Mouse (Mus musculus): Measurements from ENCODE around the gene Abraxas2. TPM values are rescaled to one million over a fixed set of nuclear protein-coding genes. Genes with fewer than 3 reads are reported as not detected.
A peak's percentile ranks its signal among the peaks of the same experiment; 100 is the strongest.

Gene Abraxas2
- polyA plus RNA-seq, 1 experiment from 2014 or later: 27.1 TPM

- WGBS: 50% methylated on average over 4 of the region's 4 CpGs
- Histone ChIP-seq H3K4me3 (ENCODE audit: low read depth, low read length) (no peak overlapping the region), H3K4me2 (replicated peaks; ENCODE audit: low read depth) (no peak overlapping the region), H3K4me1 (replicated peaks; ENCODE audit: control insufficient read depth, insufficient read depth, low read length) (no peaks in the 10 kb centered on the region), H3K9ac (ENCODE audit: low read depth, low read length) (no peak overlapping the region), H3K27me3 (replicated peaks; ENCODE audit: control insufficient read depth, insufficient read depth, low read length) (no peaks in the 10 kb centered on the region), H3K9me3 (ENCODE audit: control insufficient read depth) (no peaks in the 10 kb centered on the region), H3K27ac (ENCODE audit: low read depth, low read length) (no peak overlapping the region), H3K36me3 (ENCODE audit: control insufficient read depth, insufficient read depth) (no peaks in the 10 kb centered on the region)
- no peak for ATAC-seq
- no peak for TF ChIP-seq CTCF (IDR thresholded peaks at IDR 0.05; ENCODE audit: low read depth)
These were observed 33.3 kb downstream of the Abraxas2 start for GRCm38 (mm10) chr7:132892311-132892661.

- WGBS: 70% methylated on average over 7 of the region's 7 CpGs
- no peak overlapping the region for H3K4me3 ChIP-seq (ENCODE audit: low read depth, low read length)
- no peak for ATAC-seq
- no peak overlapping the region for H3K27ac ChIP-seq (ENCODE audit: low read depth, low read length)
- no peak for TF ChIP-seq CTCF (IDR thresholded peaks at IDR 0.05; ENCODE audit: low read depth)
- H3K27me3 ChIP-seq (replicated peaks; ENCODE audit: control insufficient read depth, insufficient read depth, low read length): no peaks in the 10 kb centered on the region
- H3K4me2 ChIP-seq (replicated peaks; ENCODE audit: low read depth): no peak overlapping the region
- H3K9me3 ChIP-seq (ENCODE audit: control insufficient read depth): no peaks in the 10 kb centered on the region
- H3K9ac ChIP-seq (ENCODE audit: low read depth, low read length): no peak overlapping the region
- H3K4me1 ChIP-seq (replicated peaks; ENCODE audit: control insufficient read depth, insufficient read depth, low read length): no peaks in the 10 kb centered on the region
- H3K36me3 ChIP-seq (ENCODE audit: control insufficient read depth, insufficient read depth): no peaks in the 10 kb centered on the region
These were observed 33.8 kb downstream of the Abraxas2 start for GRCm38 (mm10) chr7:132892806-132893205.

- no peak overlapping the region for H3K9ac ChIP-seq (ENCODE audit: low read depth, low read length)
- no peak overlapping the region for H3K4me3 ChIP-seq (ENCODE audit: low read depth, low read length)
- H3K4me2 ChIP-seq (replicated peaks; ENCODE audit: low read depth): no peak overlapping the region
- H3K9me3 ChIP-seq (ENCODE audit: control insufficient read depth): no peaks in the 10 kb centered on the region
- H3K36me3 ChIP-seq (ENCODE audit: control insufficient read depth, insufficient read depth): no peaks in the 10 kb centered on the region
- no peak overlapping the region for H3K27ac ChIP-seq (ENCODE audit: low read depth, low read length)
- 87% methylated on average over 1 of the region's 1 CpGs for WGBS
- ATAC-seq: no peak
- H3K27me3 ChIP-seq (replicated peaks; ENCODE audit: control insufficient read depth, insufficient read depth, low read length): no peaks in the 10 kb centered on the region
- TF ChIP-seq CTCF (IDR thresholded peaks at IDR 0.05; ENCODE audit: low read depth): no peak
- no peaks in the 10 kb centered on the region for H3K4me1 ChIP-seq (replicated peaks; ENCODE audit: control insufficient read depth, insufficient read depth, low read length)
These were observed 34.3 kb downstream of the Abraxas2 start for GRCm38 (mm10) chr7:132893336-132893735.

GRCm38 (mm10) chr7:132894841-132895555, 36.0 kb downstream of the Abraxas2 start:
- H3K9me3 ChIP-seq (ENCODE audit: control insufficient read depth): no peaks in the 10 kb centered on the region
- no peaks in the 10 kb centered on the region for H3K36me3 ChIP-seq (ENCODE audit: control insufficient read depth, insufficient read depth)
- no peak overlapping the region for H3K27ac ChIP-seq (ENCODE audit: low read depth, low read length)
- no peak overlapping the region for H3K4me2 ChIP-seq (replicated peaks; ENCODE audit: low read depth)
- 60% methylated on average over 7 of the region's 7 CpGs for WGBS
- ATAC-seq: no peak
- H3K9ac ChIP-seq (ENCODE audit: low read depth, low read length): no peak overlapping the region
- H3K4me1 ChIP-seq (replicated peaks; ENCODE audit: control insufficient read depth, insufficient read depth, low read length): no peaks in the 10 kb centered on the region
- H3K4me3 ChIP-seq (ENCODE audit: low read depth, low read length): no peak overlapping the region
- no peaks in the 10 kb centered on the region for H3K27me3 ChIP-seq (replicated peaks; ENCODE audit: control insufficient read depth, insufficient read depth, low read length)
- TF ChIP-seq CTCF (IDR thresholded peaks at IDR 0.05; ENCODE audit: low read depth): no peak

GRCm38 (mm10) chr7:132896206-132896815, 37.3 kb downstream of the Abraxas2 start:
- 87% methylated on average over 9 of the region's 9 CpGs for WGBS
- TF ChIP-seq CTCF (IDR thresholded peaks at IDR 0.05; ENCODE audit: low read depth): no peak
- no peak for ATAC-seq
- Histone ChIP-seq H3K36me3 (ENCODE audit: control insufficient read depth, insufficient read depth) (no peaks in the 10 kb centered on the region), H3K9me3 (ENCODE audit: control insufficient read depth) (no peaks in the 10 kb centered on the region), H3K4me3 (ENCODE audit: low read depth, low read length) (no peak overlapping the region), H3K4me2 (replicated peaks; ENCODE audit: low read depth) (no peak overlapping the region), H3K4me1 (replicated peaks; ENCODE audit: control insufficient read depth, insufficient read depth, low read length) (no peaks in the 10 kb centered on the region), H3K27me3 (replicated peaks; ENCODE audit: control insufficient read depth, insufficient read depth, low read length) (no peaks in the 10 kb centered on the region), H3K9ac (ENCODE audit: low read depth, low read length) (no peak overlapping the region), H3K27ac (ENCODE audit: low read depth, low read length) (no peak overlapping the region)

GRCm38 (mm10) chr7:132897258-132897657, 38.2 kb downstream of the Abraxas2 start:
- no peaks in the 10 kb centered on the region for H3K4me1 ChIP-seq (replicated peaks; ENCODE audit: control insufficient read depth, insufficient read depth, low read length)
- TF ChIP-seq CTCF (IDR thresholded peaks at IDR 0.05; ENCODE audit: low read depth): peak; percentile 40
- H3K27me3 ChIP-seq (replicated peaks; ENCODE audit: control insufficient read depth, insufficient read depth, low read length): no peaks in the 10 kb centered on the region
- no peak overlapping the region for H3K9ac ChIP-seq (ENCODE audit: low read depth, low read length)
- no peak overlapping the region for H3K4me3 ChIP-seq (ENCODE audit: low read depth, low read length)
- H3K9me3 ChIP-seq (ENCODE audit: control insufficient read depth): no peaks in the 10 kb centered on the region
- no peak for ATAC-seq
- no peak overlapping the region for H3K27ac ChIP-seq (ENCODE audit: low read depth, low read length)
- 82% methylated on average over 10 of the region's 10 CpGs for WGBS
- no peaks in the 10 kb centered on the region for H3K36me3 ChIP-seq (ENCODE audit: control insufficient read depth, insufficient read depth)
- no peak overlapping the region for H3K4me2 ChIP-seq (replicated peaks; ENCODE audit: low read depth)

Measured in intestine, postnatal 0 days (tissue).